Mouse (Mus musculus): ENCODE results near the gene Cdsn.
"Not testable (repeated sequence)": the region's sequence is repeated elsewhere in the genome, so short reads cannot be mapped to it uniquely, and the experiment has no call there.

DNA sequence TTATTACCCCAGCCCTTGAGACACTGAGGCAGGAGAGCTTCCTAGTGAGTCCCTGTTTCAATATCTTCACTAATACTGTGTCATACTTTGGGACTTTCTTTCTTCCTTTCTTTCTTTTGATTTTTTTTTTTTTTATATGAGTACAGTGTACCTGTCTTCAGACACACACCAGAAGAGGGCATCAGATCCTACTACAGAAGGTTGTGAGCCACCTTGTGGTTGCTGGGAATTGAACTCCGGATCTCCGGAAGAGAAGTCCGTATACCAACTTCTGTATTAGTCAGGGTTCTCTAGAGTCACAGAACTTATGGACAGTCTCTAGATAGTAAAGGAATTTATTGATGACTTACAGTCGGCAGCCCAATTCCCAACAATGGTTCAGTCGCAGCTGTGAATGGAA lies 43.6 kb upstream of the Cdsn start:
- not testable (repeated sequence) for TF ChIP-seq CHD2 (IDR thresholded peaks at IDR 0.05; ENCODE audit: low read depth, low read length); MAFK (IDR thresholded peaks at IDR 0.05; ENCODE audit: insufficient read depth, low read depth, low read length)
